Mouse (Mus musculus): ENCODE measurements at regions not wholly inside any gene's neighbourhood (a gene's known extent, or its start where the extent isn't known, plus 50 kb on each side); places are given as distances from the start of the nearest gene placed in this dataset.

- Histone ChIP-seq H3K4me2 (ENCODE audit: low read length) (no peak overlapping the region), H3K9ac (replicated peaks; ENCODE audit: low read depth, low read length) (no peak overlapping the region), H3K9me3 (ENCODE audit: control insufficient read depth, low read length) (peaks cover 54% of the 10 kb centered on the region), H3K36me3 (ENCODE audit: control insufficient read depth, insufficient read depth) (no peaks in the 10 kb centered on the region), H3K4me1 (replicated peaks; ENCODE audit: control insufficient read depth, insufficient read depth, low read length) (no peaks in the 10 kb centered on the region), H3K27ac (ENCODE audit: low read length) (no peak overlapping the region), H3K4me3 (replicated peaks; ENCODE audit: low read length) (no peak overlapping the region), H3K27me3 (replicated peaks; ENCODE audit: control insufficient read depth, insufficient read depth, low read length) (no peaks in the 10 kb centered on the region)
- 54% methylated on average over 2 of the region's 2 CpGs for WGBS
- ATAC-seq, result peak; percentile 36
Observed at GRCm38 (mm10) chr4:3049972-3050846, 116.9 kb upstream of the Vmn1r2 start.

- Histone ChIP-seq H3K27ac (ENCODE audit: low read length) (no peak overlapping the region), H3K27me3 (replicated peaks; ENCODE audit: control insufficient read depth, insufficient read depth, low read length) (no peaks in the 10 kb centered on the region), H3K4me2 (ENCODE audit: low read length) (no peak overlapping the region), H3K9me3 (ENCODE audit: control insufficient read depth, low read length) (peaks cover 60% of the 10 kb centered on the region), H3K36me3 (ENCODE audit: control insufficient read depth, insufficient read depth) (no peaks in the 10 kb centered on the region), H3K4me1 (replicated peaks; ENCODE audit: control insufficient read depth, insufficient read depth, low read length) (no peaks in the 10 kb centered on the region), H3K4me3 (replicated peaks; ENCODE audit: low read length) (no peak overlapping the region), H3K9ac (replicated peaks; ENCODE audit: low read depth, low read length) (no peak overlapping the region)
- WGBS, result 81% methylated on average over 3 of the region's 3 CpGs
- ATAC-seq, result no peak
Observed at GRCm38 (mm10) chr4:3050847-3051135, 116.3 kb upstream of the Vmn1r2 start.

GRCm38 (mm10) chr4:3051212-3051611, 115.9 kb upstream of the Vmn1r2 start:
- Histone ChIP-seq H3K4me3 (replicated peaks; ENCODE audit: low read length) (no peak overlapping the region), H3K9me3 (ENCODE audit: control insufficient read depth, low read length) (peaks cover 64% of the 10 kb centered on the region), H3K36me3 (ENCODE audit: control insufficient read depth, insufficient read depth) (no peaks in the 10 kb centered on the region), H3K27ac (ENCODE audit: low read length) (no peak overlapping the region), H3K9ac (replicated peaks; ENCODE audit: low read depth, low read length) (no peak overlapping the region), H3K4me2 (ENCODE audit: low read length) (no peak overlapping the region), H3K27me3 (replicated peaks; ENCODE audit: control insufficient read depth, insufficient read depth, low read length) (no peaks in the 10 kb centered on the region), H3K4me1 (replicated peaks; ENCODE audit: control insufficient read depth, insufficient read depth, low read length) (no peaks in the 10 kb centered on the region)
- 74% methylated on average over 5 of the region's 5 CpGs for WGBS
- no peak for ATAC-seq

DNA sequence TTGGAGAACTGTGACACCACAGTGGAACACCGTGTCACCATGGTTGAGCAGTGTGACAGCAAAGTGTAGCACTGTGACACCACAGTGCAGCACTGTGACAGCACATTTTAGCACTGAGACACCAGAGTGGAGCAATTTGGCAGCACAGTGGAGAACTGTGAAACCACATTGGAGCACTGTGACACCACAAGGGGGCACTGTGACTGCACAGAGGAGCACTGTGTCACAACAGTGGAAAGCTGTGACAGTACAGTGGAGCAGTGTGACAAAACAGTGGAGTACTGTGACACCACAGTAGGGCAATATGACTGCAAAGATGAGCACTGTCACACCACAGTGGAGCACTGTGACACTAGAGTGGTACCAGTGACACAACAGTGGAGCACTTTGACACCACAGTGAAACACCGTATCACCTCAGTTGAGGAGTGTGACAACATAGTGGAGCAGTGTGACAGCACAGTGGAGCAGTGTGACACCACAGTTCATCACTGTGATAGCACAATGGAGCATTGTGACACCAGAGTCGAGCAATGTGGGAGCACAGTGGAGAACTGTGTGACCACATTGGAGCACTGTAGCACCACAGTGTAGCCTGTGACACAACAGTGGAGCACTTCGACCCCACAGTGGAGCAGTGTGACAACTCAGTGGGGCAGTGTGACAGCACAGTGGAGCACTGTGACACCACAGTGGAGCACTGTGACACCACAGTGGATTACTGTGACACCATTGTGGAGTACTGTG, 114.6 kb upstream of the Vmn1r2 start:
- Histone ChIP-seq H3K9me3 (ENCODE audit: control insufficient read depth, low read length) (peaks cover 66% of the 10 kb centered on the region), H3K4me1 (replicated peaks; ENCODE audit: control insufficient read depth, insufficient read depth, low read length) (no peaks in the 10 kb centered on the region), H3K9ac (replicated peaks; ENCODE audit: low read depth, low read length) (no peak overlapping the region), H3K4me3 (replicated peaks; ENCODE audit: low read length) (no peak overlapping the region), H3K36me3 (ENCODE audit: control insufficient read depth, insufficient read depth) (no peaks in the 10 kb centered on the region), H3K27me3 (replicated peaks; ENCODE audit: control insufficient read depth, insufficient read depth, low read length) (no peaks in the 10 kb centered on the region), H3K27ac (ENCODE audit: low read length) (no peak overlapping the region), H3K4me2 (ENCODE audit: low read length) (no peak overlapping the region)
- WGBS, result 86% methylated on average over 4 of the region's 4 CpGs
- peak; percentile 21; the same call in 1 of the 2 replicates for ATAC-seq

GRCm38 (mm10) chr4:3053060-3053406, 114.1 kb upstream of the Vmn1r2 start:
- no peaks in the 10 kb centered on the region for H3K27me3 ChIP-seq (replicated peaks; ENCODE audit: control insufficient read depth, insufficient read depth, low read length)
- 68% methylated on average over 4 of the region's 4 CpGs for WGBS
- no peak overlapping the region for H3K9ac ChIP-seq (replicated peaks; ENCODE audit: low read depth, low read length)
- no peaks in the 10 kb centered on the region for H3K4me1 ChIP-seq (replicated peaks; ENCODE audit: control insufficient read depth, insufficient read depth, low read length)
- ATAC-seq, result peak; percentile 11; the same call in 1 of the 2 replicates
- no peaks in the 10 kb centered on the region for H3K36me3 ChIP-seq (ENCODE audit: control insufficient read depth, insufficient read depth)
- H3K4me3 ChIP-seq (replicated peaks; ENCODE audit: low read length), result no peak overlapping the region
- peaks cover 66% of the 10 kb centered on the region for H3K9me3 ChIP-seq (ENCODE audit: control insufficient read depth, low read length)
- H3K4me2 ChIP-seq (ENCODE audit: low read length), result no peak overlapping the region
- H3K27ac ChIP-seq (ENCODE audit: low read length), result no peak overlapping the region

DNA sequence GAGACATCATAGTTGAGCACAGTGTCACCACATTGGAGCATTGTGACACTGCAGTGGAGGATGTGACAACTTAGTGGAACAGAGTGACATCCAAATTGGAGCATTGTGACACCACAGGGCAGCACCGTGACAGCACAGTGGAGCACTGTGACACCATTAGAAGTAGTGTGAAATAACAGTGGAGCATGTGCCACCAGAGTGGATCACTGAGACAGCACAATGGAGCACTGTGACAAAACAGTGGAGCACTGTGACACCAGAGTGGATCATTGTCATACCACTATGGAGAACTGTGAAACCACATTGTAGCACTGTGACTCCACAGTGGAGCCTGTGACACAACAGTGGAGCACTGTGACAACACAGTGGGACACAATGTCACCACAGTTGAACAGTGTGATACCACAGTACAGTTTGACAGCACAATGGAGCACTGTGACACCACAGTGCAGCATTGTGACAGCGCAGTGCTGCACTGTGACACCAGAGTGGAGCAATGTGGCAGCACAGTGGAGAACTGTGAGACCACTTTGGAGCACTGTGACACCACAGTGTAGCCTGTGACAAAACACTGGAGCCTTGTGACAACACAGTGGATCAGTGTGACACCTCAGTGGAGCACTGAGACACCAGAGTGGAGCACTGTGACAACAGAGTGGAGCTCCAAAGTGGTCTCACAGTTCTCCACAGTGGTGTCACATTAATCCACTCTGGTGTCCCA, 113.5 kb upstream of the Vmn1r2 start:
- H3K36me3 ChIP-seq (ENCODE audit: control insufficient read depth, insufficient read depth), result no peaks in the 10 kb centered on the region
- H3K4me3 ChIP-seq (replicated peaks; ENCODE audit: low read length), result no peak overlapping the region
- no peaks in the 10 kb centered on the region for H3K27me3 ChIP-seq (replicated peaks; ENCODE audit: control insufficient read depth, insufficient read depth, low read length)
- H3K4me1 ChIP-seq (replicated peaks; ENCODE audit: control insufficient read depth, insufficient read depth, low read length), result no peaks in the 10 kb centered on the region
- H3K27ac ChIP-seq (ENCODE audit: low read length), result no peak overlapping the region
- H3K4me2 ChIP-seq (ENCODE audit: low read length), result no peak overlapping the region
- WGBS, result 91% methylated on average over 2 of the region's 2 CpGs
- peaks cover 70% of the 10 kb centered on the region for H3K9me3 ChIP-seq (ENCODE audit: control insufficient read depth, low read length)
- no peak overlapping the region for H3K9ac ChIP-seq (replicated peaks; ENCODE audit: low read depth, low read length)
- ATAC-seq, result no peak

DNA sequence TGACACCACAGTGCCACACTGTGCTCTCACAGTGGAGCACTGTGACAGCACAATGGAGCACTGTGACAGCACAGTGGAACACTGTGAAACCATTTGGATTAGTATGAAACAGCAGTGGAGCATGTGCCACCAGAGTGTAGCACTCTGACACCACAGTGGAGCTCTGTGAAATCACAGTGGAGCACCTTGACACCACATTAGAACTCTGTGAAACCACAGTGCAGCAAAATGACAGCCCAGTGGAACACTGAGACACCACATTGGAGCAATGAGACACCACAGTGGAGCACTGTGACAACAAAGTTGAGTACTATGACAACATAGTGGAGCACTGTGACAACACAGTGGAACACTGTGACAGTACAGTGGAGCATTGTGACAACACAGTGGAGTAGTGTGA, 112.2 kb upstream of the Vmn1r2 start:
- H3K27me3 ChIP-seq (replicated peaks; ENCODE audit: control insufficient read depth, insufficient read depth, low read length), result no peaks in the 10 kb centered on the region
- H3K4me1 ChIP-seq (replicated peaks; ENCODE audit: control insufficient read depth, insufficient read depth, low read length), result no peaks in the 10 kb centered on the region
- no peaks in the 10 kb centered on the region for H3K36me3 ChIP-seq (ENCODE audit: control insufficient read depth, insufficient read depth)
- H3K9me3 ChIP-seq (ENCODE audit: control insufficient read depth, low read length), result peaks cover 81% of the 10 kb centered on the region
- ATAC-seq, result no peak
- no peak overlapping the region for H3K4me3 ChIP-seq (replicated peaks; ENCODE audit: low read length)
- no peak overlapping the region for H3K9ac ChIP-seq (replicated peaks; ENCODE audit: low read depth, low read length)
- no peak overlapping the region for H3K4me2 ChIP-seq (ENCODE audit: low read length)
- H3K27ac ChIP-seq (ENCODE audit: low read length), result no peak overlapping the region

- Histone ChIP-seq H3K4me1 (replicated peaks; ENCODE audit: control insufficient read depth, insufficient read depth, low read length) (no peaks in the 10 kb centered on the region), H3K27me3 (replicated peaks; ENCODE audit: control insufficient read depth, insufficient read depth, low read length) (no peaks in the 10 kb centered on the region), H3K9me3 (ENCODE audit: control insufficient read depth, low read length) (peaks cover 76% of the 10 kb centered on the region), H3K9ac (replicated peaks; ENCODE audit: low read depth, low read length) (no peak overlapping the region), H3K27ac (ENCODE audit: low read length) (no peak overlapping the region), H3K36me3 (ENCODE audit: control insufficient read depth, insufficient read depth) (no peaks in the 10 kb centered on the region), H3K4me2 (ENCODE audit: low read length) (no peak overlapping the region), H3K4me3 (replicated peaks; ENCODE audit: low read length) (no peak overlapping the region)
- 80% methylated on average over 1 of the region's 1 CpGs for WGBS
- ATAC-seq, result no peak
Observed at GRCm38 (mm10) chr4:3055396-3055795, 111.7 kb upstream of the Vmn1r2 start.

- 46% methylated on average over 2 of the region's 2 CpGs for WGBS
- no peaks in the 10 kb centered on the region for H3K4me1 ChIP-seq (replicated peaks; ENCODE audit: control insufficient read depth, insufficient read depth, low read length)
- peaks cover 64% of the 10 kb centered on the region for H3K9me3 ChIP-seq (ENCODE audit: control insufficient read depth, low read length)
- no peaks in the 10 kb centered on the region for H3K27me3 ChIP-seq (replicated peaks; ENCODE audit: control insufficient read depth, insufficient read depth, low read length)
- no peaks in the 10 kb centered on the region for H3K36me3 ChIP-seq (ENCODE audit: control insufficient read depth, insufficient read depth)
- no peak for ATAC-seq
- H3K27ac ChIP-seq (ENCODE audit: low read length), result no peak overlapping the region
- H3K9ac ChIP-seq (replicated peaks; ENCODE audit: low read depth, low read length), result no peak overlapping the region
- no peak overlapping the region for H3K4me2 ChIP-seq (ENCODE audit: low read length)
- H3K4me3 ChIP-seq (replicated peaks; ENCODE audit: low read length), result no peak overlapping the region
Observed at GRCm38 (mm10) chr4:3059511-3060054, 107.5 kb upstream of the Vmn1r2 start.

Measured in forebrain, embryonic 16.5 days (tissue).